8 mouse cellular contexts compared by ENCODE assay signal in genomic region chr10:122046511-122046903, GRCm38 (mm10). TPM values are rescaled to one million over a fixed set of nuclear protein-coding genes. Genes with fewer than 3 reads are reported as not detected.
DNase-seq lines count a peak whose midpoint lies in the region; ATAC-seq and TF ChIP-seq lines count a peak whose summit lies in the region.

No protein-coding gene starts in this region.

- no peaks in the 10 kb centered on the region for H3K4me1 ChIP-seq in embryonic fibroblast, embryonic 13.5 days (ENCODE audit: control insufficient read depth, insufficient read depth, low read length)
- H3K4me1 ChIP-seq in intestine, embryonic 16.5 days (ENCODE audit: control insufficient read depth, insufficient read depth, low read length), result 0 out of 2 replicates have a peak, but pooled peaks cover 8% of the 10 kb centered on the region
- H3K4me1 ChIP-seq in neural tube, embryonic 14.5 days (ENCODE audit: control insufficient read depth, insufficient read depth, low read length), result no peaks in the 10 kb centered on the region; the same call in 1 of the 2 replicates

- no peaks in the 10 kb centered on the region for H3K9me3 ChIP-seq in intestine, embryonic 16.5 days (ENCODE audit: control insufficient read depth, low read length)
- no peaks in the 10 kb centered on the region for H3K9me3 ChIP-seq in neural tube, embryonic 14.5 days (ENCODE audit: control insufficient read depth, low read length)

- under 1% methylated on average over 13 of the region's 13 CpGs for WGBS in intestine, embryonic 16.5 days
- WGBS in neural tube, embryonic 14.5 days, result 0% methylated on average over 13 of the region's 13 CpGs

- H3K27me3 ChIP-seq in intestine, embryonic 16.5 days (replicated peaks; ENCODE audit: control insufficient read depth, insufficient read depth, low read length), result no peaks in the 10 kb centered on the region
- H3K27me3 ChIP-seq in neural tube, embryonic 14.5 days (ENCODE audit: control insufficient read depth, insufficient read depth, low read length), result no peaks in the 10 kb centered on the region

- peak overlapping the region; percentile 71 for H3K4me3 ChIP-seq in left cerebral cortex, adult 2 months
- peak overlapping the region; percentile 87 for H3K4me3 ChIP-seq in embryonic fibroblast, embryonic 13.5 days (ENCODE audit: insufficient read depth, low read length)
- H3K4me3 ChIP-seq in intestine, embryonic 16.5 days (ENCODE audit: low read length), result peak overlapping the region; percentile 77
- H3K4me3 ChIP-seq in neural tube, embryonic 14.5 days (ENCODE audit: low read depth, low read length), result peak overlapping the region; percentile 64

- H3K27ac ChIP-seq in left cerebral cortex, adult 2 months, result peak overlapping the region; percentile 63
- H3K27ac ChIP-seq in embryonic fibroblast, embryonic 13.5 days (ENCODE audit: insufficient read depth, low read length), result no peak overlapping the region
- peak overlapping the region; percentile 74 for H3K27ac ChIP-seq in intestine, embryonic 16.5 days (ENCODE audit: low read length)
- peak overlapping the region; percentile 93 for H3K27ac ChIP-seq in neural tube, embryonic 14.5 days (ENCODE audit: low read depth, low read length)

- H3K36me3 ChIP-seq in intestine, embryonic 16.5 days (ENCODE audit: control insufficient read depth, insufficient read depth, low read length), result no peaks in the 10 kb centered on the region
- no peaks in the 10 kb centered on the region for H3K36me3 ChIP-seq in neural tube, embryonic 14.5 days (ENCODE audit: control insufficient read depth, insufficient read depth, low read length)

- intact Hi-C loops in left cerebral cortex, adult 2 months (cut with DNase I), result loop anchor here (2.0 to 5.0 kb wide), 3 partner anchors 89 to 419 kb away; partner anchors contain the start of gene Xpot

- no peak for TF ChIP-seq POLR2A in embryonic fibroblast, embryonic 13.5 days (IDR thresholded peaks at IDR 0.05; ENCODE audit: low read depth, low read length)

- H3K9ac ChIP-seq in intestine, embryonic 16.5 days (ENCODE audit: low read depth, low read length), result peak overlapping the region; percentile 82
- peak overlapping the region; percentile 97 for H3K9ac ChIP-seq in neural tube, embryonic 14.5 days (replicated peaks; ENCODE audit: low read depth, low read length)

- no peak for TF ChIP-seq CTCF in left cerebral cortex, adult 2 months (IDR thresholded peaks at IDR 0.05)
- TF ChIP-seq CTCF in embryonic fibroblast, embryonic 13.5 days (IDR thresholded peaks at IDR 0.05; ENCODE audit: borderline replicate concordance, insufficient read depth, low read length), result no peak

- peak overlapping the region; percentile 92 for H3K4me2 ChIP-seq in intestine, embryonic 16.5 days (ENCODE audit: low read depth, low read length)
- H3K4me2 ChIP-seq in neural tube, embryonic 14.5 days (ENCODE audit: low read depth, low read length), result peak overlapping the region; percentile 77

- no peak for ATAC-seq in intestine, embryonic 16.5 days
- ATAC-seq in neural tube, embryonic 14.5 days (ENCODE audit: low read depth), result 0 out of 2 replicates have a peak, but pooled peaks have one; percentile 18

- DNase-seq in left cerebral cortex, adult 2 months (ENCODE audit: extremely low spot score in 1 of 2, low spot score in 2 of 2), result no peak
- no peak for DNase-seq in left cerebral cortex, adult 8-10 months (ENCODE audit: low spot score in 2 of 2)
- DNase-seq in embryo, embryonic 10 days (ENCODE audit: low spot score), result no peak
- DNase-seq in layer of hippocampus, adult 9-11 months, result no peak
- no peak for DNase-seq in spleen, postnatal 14 days (ENCODE audit: low spot score in 2 of 2)

RNA-seq across cellular contexts. Expression of gene Srgap1, which starts 0.6 kb away (rescaled TPM):
- 10 to 100 TPM in 1 of 2 experiments, 1 to 10 TPM in 1; 7.6 to 11.7 TPM for total RNA-seq in left cerebral cortex, adult 2 months (2021)
- 10 to 100 TPM; 10.9 to 14.3 (median 13.1) TPM for total RNA-seq in left cerebral cortex, adult 8-10 months (2022)
- polyA plus RNA-seq in embryonic fibroblast, embryonic 13.5 days (2011; ENCODE audit: insufficient read length, low read depth, missing spikeins), result 14.0 and 16.2 TPM in 2 replicates
- 3.7 and 4.7 TPM in 2 replicates for polyA plus RNA-seq in intestine, embryonic 16.5 days (2015; fragmentation: Nextera tagmentation; extraction: Ambion mirVana)
- polyA plus RNA-seq in neural tube, embryonic 14.5 days (2014; fragmentation: Nextera tagmentation; extraction: Ambion mirVana), result 27.4 and 32.8 TPM in 2 replicates

RNA-seq across cellular contexts. Expression of gene Rxylt1, which starts 50.7 kb away (rescaled TPM):
- total RNA-seq in left cerebral cortex, adult 2 months (2021), result 10 to 100 TPM; 34.1 to 48.1 TPM
- total RNA-seq in left cerebral cortex, adult 8-10 months (2022), result 10 to 100 TPM; 33.6 to 39.3 (median 34.5) TPM
- polyA plus RNA-seq in embryonic fibroblast, embryonic 13.5 days (2011; ENCODE audit: insufficient read length, low read depth, missing spikeins), result 102 and 107 TPM in 2 replicates
- polyA plus RNA-seq in intestine, embryonic 16.5 days (2015; fragmentation: Nextera tagmentation; extraction: Ambion mirVana), result 43.8 and 49.5 TPM in 2 replicates
- polyA plus RNA-seq in neural tube, embryonic 14.5 days (2014; fragmentation: Nextera tagmentation; extraction: Ambion mirVana), result 45.6 and 47.4 TPM in 2 replicates
